Mouse (Mus musculus): ENCODE results near the gene Abcg4. TPM values are rescaled to one million over a fixed set of nuclear protein-coding genes. Genes with fewer than 3 reads are reported as not detected.

Gene Abcg4
- under 1 TPM; 0.09 to 0.91 TPM for polyA plus RNA-seq (2012; fragmentation: generic; extraction: Trizol)

GRCm38 (mm10) chr9:44288076-44288958 is at the start of gene Abcg4:
Abcg4 (minus strand) TSS chr9:44288615.

GRCm38 (mm10) chr9:44334396-44335330 is 46.2 kb upstream of the Abcg4 start, which contains the start of gene H2afx:
H2afx (plus strand) TSS chr9:44334694.

GRCm38 (mm10) chr9:44325768-44326370 is 37.5 kb upstream of the Abcg4 start, which contains the start of gene Dpagt1:
Dpagt1 (plus strand) TSS chr9:44326019.

GRCm38 (mm10) chr9:44319887-44320798 is 31.7 kb upstream of the Abcg4 start, which contains the start of gene C2cd2l:
C2cd2l (minus strand) TSS chr9:44320285.

GRCm38 (mm10) chr9:44305466-44306079 is 17.2 kb upstream of the Abcg4 start, which contains the start of gene Hinfp:
Hinfp (minus strand) TSS chr9:44305671.

GRCm38 (mm10) chr9:44268432-44268831 is 20.0 kb downstream of the Abcg4 start, which contains the start of gene Nlrx1:
Nlrx1 (minus strand) TSS chr9:44268599.

GRCm38 (mm10) chr9:44251314-44251713 is 37.1 kb downstream of the Abcg4 start, which contains the start of gene Pdzd3:
Pdzd3 (minus strand) TSS chr9:44251471.

GRCm38 (mm10) chr9:44240399-44240798 is 48.0 kb downstream of the Abcg4 start, which contains the start of gene Ccdc153:
Ccdc153 (plus strand) TSS chr9:44240676.

GRCm38 (mm10) chr9:44233802-44234478 is 54.5 kb downstream of the Abcg4 start, which contains the start of gene Cbl:
Cbl (minus strand) TSS chr9:44234049.

Other genes with a start within 250 kb of the Abcg4 start
- gene Thy1, start 245.2 kb downstream of the Abcg4 start, polyA plus RNA-seq (2012; fragmentation: generic; extraction: Trizol) = under 1 TPM; 0.16 to 0.78 TPM
- 1 to 10 TPM in 1 of 2 experiments, under 1 TPM in 1; 0.51 to 3.4 TPM for gene Usp2, start 221.6 kb downstream of the Abcg4 start, polyA plus RNA-seq (2012; fragmentation: generic; extraction: Trizol)
- under 1 TPM in 1 of 2 experiments, not detected in 1; 0.06 TPM for gene Mfrp, start 186.9 kb downstream of the Abcg4 start, polyA plus RNA-seq (2012; fragmentation: generic; extraction: Trizol)
- gene C1qtnf5, start 181.4 kb downstream of the Abcg4 start, polyA plus RNA-seq (2012; fragmentation: generic; extraction: Trizol) = 1 to 10 TPM in 1 of 2 experiments, under 1 TPM in 1; 0.16 to 1.5 TPM
- under 1 TPM in 1 of 2 experiments, not detected in 1; 0.27 TPM for gene Gm49380, start 175.1 kb downstream of the Abcg4 start, polyA plus RNA-seq (2012; fragmentation: generic; extraction: Trizol)
- 10 to 100 TPM; 43.1 to 68.6 TPM for gene Rnf26, start 175.1 kb downstream of the Abcg4 start, polyA plus RNA-seq (2012; fragmentation: generic; extraction: Trizol)
- under 1 TPM; 0.19 to 0.68 TPM for gene Mcam, start 154.1 kb downstream of the Abcg4 start, polyA plus RNA-seq (2012; fragmentation: generic; extraction: Trizol)
- gene Cbl, start 54.6 kb downstream of the Abcg4 start, polyA plus RNA-seq (2012; fragmentation: generic; extraction: Trizol) = 1 to 10 TPM in 1 of 2 experiments, under 1 TPM in 1; 0.90 to 3.3 TPM
- not detected for gene Ccdc153, start 47.9 kb downstream of the Abcg4 start, polyA plus RNA-seq (2012; fragmentation: generic; extraction: Trizol)
- gene Pdzd3, start 37.1 kb downstream of the Abcg4 start, polyA plus RNA-seq (2012; fragmentation: generic; extraction: Trizol) = under 1 TPM in 1 of 2 experiments, not detected in 1; 0.04 TPM
- gene Nlrx1, start 20.0 kb downstream of the Abcg4 start, polyA plus RNA-seq (2012; fragmentation: generic; extraction: Trizol) = 1 to 10 TPM in 1 of 2 experiments, under 1 TPM in 1; 0.41 to 2.5 TPM
- gene Hinfp, start 17.1 kb upstream of the Abcg4 start, polyA plus RNA-seq (2012; fragmentation: generic; extraction: Trizol) = 1 to 10 TPM; 2.5 to 5.2 TPM
- gene C2cd2l, start 31.7 kb upstream of the Abcg4 start, polyA plus RNA-seq (2012; fragmentation: generic; extraction: Trizol) = 1 to 10 TPM; 3.7 to 4.6 TPM
- gene Dpagt1, start 37.4 kb upstream of the Abcg4 start, polyA plus RNA-seq (2012; fragmentation: generic; extraction: Trizol) = 10 to 100 TPM; 24.6 to 26.4 TPM
- gene H2afx, start 46.1 kb upstream of the Abcg4 start, polyA plus RNA-seq (2012; fragmentation: generic; extraction: Trizol) = 100 to 1,000 TPM; 334 to 376 TPM
- gene Hmbs, start 55.6 kb upstream of the Abcg4 start, polyA plus RNA-seq (2012; fragmentation: generic; extraction: Trizol) = 10 to 100 TPM; 33.8 to 49.1 TPM
- gene Vps11, start 73.1 kb upstream of the Abcg4 start, polyA plus RNA-seq (2012; fragmentation: generic; extraction: Trizol) = 10 to 100 TPM; 13.5 to 31.9 TPM
- gene Hyou1, start 90.9 kb upstream of the Abcg4 start, polyA plus RNA-seq (2012; fragmentation: generic; extraction: Trizol) = 10 to 100 TPM; 12.8 to 29.3 TPM
- 10 to 100 TPM in 1 of 2 experiments, 1 to 10 TPM in 1; 5.7 to 11.4 TPM for gene Slc37a4, start 108.2 kb upstream of the Abcg4 start, polyA plus RNA-seq (2012; fragmentation: generic; extraction: Trizol)
- gene Rps25, start 118.5 kb upstream of the Abcg4 start, polyA plus RNA-seq (2012; fragmentation: generic; extraction: Trizol) = 1,000 to 10,000 TPM; 2,064 to 3,081 TPM
- gene Trappc4, start 119.0 kb upstream of the Abcg4 start, polyA plus RNA-seq (2012; fragmentation: generic; extraction: Trizol) = 10 to 100 TPM; 86.8 to 98.1 TPM
- gene Ccdc84, start 130.0 kb upstream of the Abcg4 start, polyA plus RNA-seq (2012; fragmentation: generic; extraction: Trizol) = 10 to 100 TPM in 1 of 2 experiments, 1 to 10 TPM in 1; 7.9 to 23.6 TPM
- not detected for gene Foxr1, start 152.5 kb upstream of the Abcg4 start, polyA plus RNA-seq (2012; fragmentation: generic; extraction: Trizol)
- gene Upk2, start 166.4 kb upstream of the Abcg4 start, polyA plus RNA-seq (2012; fragmentation: generic; extraction: Trizol) = under 1 TPM in 1 of 2 experiments, not detected in 1; 0.07 TPM
- 10 to 100 TPM; 22.2 to 90.8 TPM for gene Bcl9l, start 194.2 kb upstream of the Abcg4 start, polyA plus RNA-seq (2012; fragmentation: generic; extraction: Trizol)